Mouse (Mus musculus) testis, adult 2 months (tissue): ENCODE data around the gene Apold1.

Experiments
- CTCF ChIP-seq: fragments of 200-500 bp; IDR thresholded peaks from 2 replicates; pipeline ENCODE4 v1.5.1; 2012; ENCODE audit warnings: low read depth, mild to moderate bottlenecking, inconsistent platforms, low read length, moderate library complexity; ENCODE audit not compliant: control insufficient read depth, insufficient read depth, insufficient replicate concordance
- POLR2A ChIP-seq: fragments of 200-500 bp; IDR thresholded peaks from 2 replicates; pipeline ENCODE4 v1.6.1; 2012; ENCODE audit warnings: low read depth, mild to moderate bottlenecking, inconsistent platforms, low read length, moderate library complexity; ENCODE audit not compliant: control insufficient read depth

GRCm38 (mm10) chr6:135023379-135023778, 41.9 kb downstream of the Apold1 start:
- TF ChIP-seq CTCF (no peak), POLR2A (no peak)
